Mouse (Mus musculus) thymus, adult 2 months (tissue): Measurements from ENCODE around the gene Nup107. TPM values are rescaled to one million over a fixed set of nuclear protein-coding genes. Genes with fewer than 3 reads are reported as not detected.
"Not testable (repeated sequence)": the region's sequence is repeated elsewhere in the genome, so short reads cannot be mapped to it uniquely, and the experiment has no call there.

Experiments
- DNase-seq: peaks from one replicate; pipeline ENCODE4 v3.0.0; 2021
- H3K27ac ChIP-seq: fragments of 200-500 bp; 2 replicates; pipeline ENCODE4 v1.5.1; 2012; ENCODE audit warnings: low read length, control low read depth; ENCODE audit not compliant: control insufficient read depth, insufficient read depth
- H3K27me3 ChIP-seq: fragments of 200-500 bp; 2 replicates; pipeline ENCODE4 v1.6.1; 2012; ENCODE audit warnings: mild to moderate bottlenecking, low read length, moderate library complexity, mixed read lengths; ENCODE audit not compliant: control insufficient read depth, insufficient read depth
- H3K36me3 ChIP-seq: fragments of 200-500 bp; 2 replicates; pipeline ENCODE4 v1.6.1; 2012; ENCODE audit warnings: mild to moderate bottlenecking, low read length, moderate library complexity; ENCODE audit not compliant: control insufficient read depth, insufficient read depth
- H3K4me1 ChIP-seq: fragments of 200-500 bp; replicated peaks from 2 replicates; pipeline ENCODE4 v1.6.1; 2012; ENCODE audit warnings: low read length; ENCODE audit not compliant: control insufficient read depth, insufficient read depth
- H3K4me3 ChIP-seq: fragments of 200-500 bp; 2 replicates; pipeline ENCODE4 v1.5.1; 2012; ENCODE audit warnings: mild to moderate bottlenecking, low read length, control low read depth, moderate library complexity; ENCODE audit not compliant: control insufficient read depth, insufficient read depth
- CTCF ChIP-seq: fragments of 200-500 bp; IDR thresholded peaks from 2 replicates; pipeline ENCODE4 v1.5.1; 2012; ENCODE audit warnings: mild to moderate bottlenecking, control low read depth, low read length, moderate library complexity, borderline replicate concordance; ENCODE audit not compliant: control insufficient read depth, poor library complexity, insufficient read depth; ENCODE audit errors: extremely low read depth
- POLR2A ChIP-seq: fragments of 200-500 bp; IDR thresholded peaks from 2 replicates; pipeline ENCODE4 v1.6.1; 2012; ENCODE audit warnings: mild to moderate bottlenecking, low read length, control low read depth, moderate library complexity; ENCODE audit not compliant: control insufficient read depth, poor library complexity, insufficient read depth; ENCODE audit errors: extremely low read depth
- WGBS: fragments of 180-500 bp; shearing (Covaris S2); methylation state at CpG from one replicate; pipeline ENCODE4 v1.1.7; 2018; 5-methylcytosine and 5-hydroxymethylcytosine counted together
- polyA plus RNA-seq: library from polyadenylated mRNA; depleted of rRNA; stranded (reverse); fragments of >200 nt; gene quantifications from 2 replicates; pipeline ENCODE4 v1.2.3, GENCODE M21; 2012

Gene Nup107
- polyA plus RNA-seq, 1 experiment: 21.4 TPM

GRCm38 (mm10) chr10:117762966-117763365, 29.5 kb downstream of the Nup107 start:
- peaks cover 80% of the 10 kb centered on the region for H3K36me3 ChIP-seq
- 95% methylated on average over 12 of the region's 12 CpGs for WGBS
- TF ChIP-seq POLR2A (no peak), CTCF (no peak)

DNA sequence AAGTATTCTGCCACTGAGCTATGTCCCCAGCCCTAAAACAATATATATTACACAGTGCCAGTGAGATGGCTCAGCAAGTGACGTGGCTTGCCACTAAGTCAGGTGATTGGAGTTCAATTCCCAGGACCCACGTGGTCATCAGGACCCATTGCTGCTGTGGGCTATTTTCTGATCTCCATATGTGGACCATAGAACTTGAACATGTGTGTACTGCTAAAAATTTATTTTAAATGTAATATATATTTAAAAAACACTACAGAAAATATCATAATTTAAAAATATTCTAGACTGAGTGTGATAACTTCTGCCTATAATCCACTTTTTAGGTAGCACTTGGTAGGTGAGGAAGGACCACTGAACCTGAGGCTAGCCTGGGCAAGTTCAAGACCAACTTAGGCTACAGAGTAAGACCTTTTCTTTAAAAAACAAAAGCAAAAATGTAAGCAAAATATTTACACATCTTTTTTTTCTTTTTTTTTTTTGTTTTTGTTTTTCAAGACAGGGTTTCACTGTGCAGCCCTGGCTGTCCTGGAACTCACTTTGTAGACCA, 30.1 kb downstream of the Nup107 start:
- WGBS: 100% methylated on average over 2 of the region's 2 CpGs
- Histone ChIP-seq H3K4me1 (no peaks in the 10 kb centered on the region), H3K27me3 (no peaks in the 10 kb centered on the region), H3K36me3 (peaks cover 81% of the 10 kb centered on the region), H3K27ac (no peak overlapping the region), H3K4me3 (no peak overlapping the region)
- no peak for DNase-seq
- TF ChIP-seq CTCF (no peak), POLR2A (no peak)

More at GRCm38 (mm10) chr10:117762966-117763365, 29.5 kb downstream of the Nup107 start:
- no peaks in the 10 kb centered on the region for H3K27me3 ChIP-seq
- no peak overlapping the region for H3K27ac ChIP-seq
- no peak overlapping the region for H3K4me3 ChIP-seq
- DNase-seq: no peak
- no peaks in the 10 kb centered on the region for H3K4me1 ChIP-seq

DNA sequence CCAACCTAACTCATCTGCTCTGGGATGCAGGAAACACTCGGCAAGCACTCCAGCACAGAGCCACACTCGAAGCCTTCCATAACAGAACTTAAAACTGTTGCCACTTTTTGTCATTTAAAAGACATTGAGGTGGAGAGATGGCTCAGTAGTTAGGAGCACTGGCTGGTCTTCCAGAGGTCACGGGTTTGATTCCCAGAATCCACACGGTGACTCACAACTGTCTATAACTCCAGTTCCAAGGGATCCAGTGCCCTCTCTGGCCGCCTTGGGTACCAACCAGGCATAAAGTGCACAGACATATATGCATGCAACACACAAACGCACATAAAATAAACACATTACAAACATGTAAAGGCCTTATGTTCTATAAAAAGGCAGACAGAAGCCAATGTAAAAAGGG, 31.0 kb downstream of the Nup107 start:
- 98% methylated on average over 6 of the region's 6 CpGs for WGBS
- no peak overlapping the region for H3K4me3 ChIP-seq
- no peak for DNase-seq
- no peaks in the 10 kb centered on the region for H3K27me3 ChIP-seq
- TF ChIP-seq POLR2A: no peak
- no peak for TF ChIP-seq CTCF
- no peak overlapping the region for H3K27ac ChIP-seq
- H3K4me1 ChIP-seq: no peaks in the 10 kb centered on the region
- peaks cover 86% of the 10 kb centered on the region for H3K36me3 ChIP-seq

DNA sequence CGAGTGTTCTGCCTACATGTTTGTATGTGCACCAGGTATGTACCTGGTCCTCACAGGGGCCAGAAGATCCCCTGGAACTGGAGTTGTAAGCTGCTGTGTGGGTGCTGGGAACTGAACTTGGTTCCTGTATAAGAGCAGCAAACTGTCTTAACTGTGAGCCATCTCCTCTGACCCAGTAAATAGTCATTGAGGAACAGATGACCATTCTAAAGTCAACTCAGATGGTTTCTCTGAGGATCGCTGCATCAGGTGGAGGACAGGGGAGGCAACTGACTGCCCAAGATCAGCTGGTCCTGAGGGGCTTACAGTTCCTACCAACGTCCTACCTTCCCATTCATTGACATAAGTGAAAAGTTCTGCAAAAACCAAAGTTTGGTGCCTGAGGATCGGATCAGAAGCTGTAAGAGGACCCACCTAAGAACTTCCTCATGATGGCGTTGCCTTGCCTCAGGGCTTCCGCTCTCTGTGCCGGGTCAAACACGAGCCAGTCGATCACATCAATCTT, 31.6 kb downstream of the Nup107 start:
- Histone ChIP-seq H3K27ac (no peak overlapping the region), H3K36me3 (peaks cover 79% of the 10 kb centered on the region), H3K4me1 (peaks cover 2% of the 10 kb centered on the region), H3K4me3 (no peak overlapping the region), H3K27me3 (no peaks in the 10 kb centered on the region)
- no peak for TF ChIP-seq POLR2A
- TF ChIP-seq CTCF: no peak
- WGBS: 97% methylated on average over 9 of the region's 9 CpGs
- no peak for DNase-seq

- TF ChIP-seq POLR2A: no peak
- TF ChIP-seq CTCF: no peak
- Histone ChIP-seq H3K27me3 (no peaks in the 10 kb centered on the region), H3K4me1 (peaks cover 10% of the 10 kb centered on the region), H3K27ac (no peak overlapping the region), H3K36me3 (peaks cover 71% of the 10 kb centered on the region), H3K4me3 (no peak overlapping the region)
- DNase-seq: no peak
- 97% methylated on average over 10 of the region's 10 CpGs for WGBS
Measured at GRCm38 (mm10) chr10:117759844-117760630, 32.5 kb downstream of the Nup107 start.

DNA sequence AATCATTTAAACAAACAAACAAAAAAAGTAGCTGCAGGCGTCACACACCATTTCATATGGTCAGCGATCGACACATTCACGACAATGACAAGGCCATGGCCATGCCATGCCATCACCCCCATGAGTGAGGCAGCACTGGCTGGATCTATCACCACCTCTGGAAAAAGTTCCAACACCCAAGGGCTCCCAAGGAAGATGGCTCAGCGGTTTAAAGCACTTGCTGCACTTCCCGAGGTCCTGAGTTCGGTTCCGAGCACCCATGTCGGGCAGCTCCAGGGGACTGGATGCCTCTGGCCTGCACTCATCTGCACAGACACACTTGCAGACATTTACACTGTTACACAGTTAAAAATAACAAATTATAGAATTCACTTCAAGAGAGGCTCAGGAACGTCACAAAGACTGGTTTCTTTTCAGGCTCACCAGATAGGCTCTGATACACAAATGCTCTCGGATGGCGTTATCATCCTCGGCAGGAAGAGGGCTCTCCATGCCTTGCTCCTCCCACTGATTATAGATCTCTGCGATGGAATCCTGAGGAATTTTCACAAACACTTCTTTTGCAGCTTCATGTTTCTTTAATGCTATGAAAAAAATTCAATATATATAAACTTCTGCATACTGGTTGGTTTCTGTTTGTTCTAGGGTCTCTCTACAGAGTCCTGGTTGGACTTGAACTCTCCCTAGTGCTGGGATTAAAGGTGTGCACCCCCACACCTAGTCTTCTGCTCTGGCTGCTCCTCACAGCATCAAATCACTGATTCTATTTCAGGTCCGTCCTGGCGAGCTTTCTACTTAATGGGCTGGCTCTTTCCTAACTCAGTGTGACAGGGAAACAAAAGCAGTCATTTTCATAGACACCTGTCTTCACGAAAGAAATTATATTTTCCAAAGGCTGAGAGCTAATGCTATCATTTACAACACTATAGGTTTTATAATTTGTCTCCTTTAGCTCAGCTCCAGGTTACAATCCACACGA, 33.5 kb downstream of the Nup107 start:
- H3K27ac ChIP-seq: no peak overlapping the region
- TF ChIP-seq CTCF (no peak), POLR2A (no peak)
- no peak for DNase-seq
- no peak overlapping the region for H3K4me3 ChIP-seq
- peaks cover 67% of the 10 kb centered on the region for H3K36me3 ChIP-seq
- H3K4me1 ChIP-seq: peaks cover 16% of the 10 kb centered on the region
- no peaks in the 10 kb centered on the region for H3K27me3 ChIP-seq
- 97% methylated on average over 18 of the region's 18 CpGs for WGBS

- not testable (repeated sequence) for H3K27ac ChIP-seq, H3K27me3 ChIP-seq, H3K4me3 ChIP-seq, DNase-seq
- Histone ChIP-seq H3K36me3 (peaks cover 62% of the 10 kb centered on the region), H3K4me1 (peaks cover 16% of the 10 kb centered on the region)
- 100% methylated on average over 3 of the region's 3 CpGs for WGBS
Measured at GRCm38 (mm10) chr10:117758344-117758743, 34.2 kb downstream of the Nup107 start.
